Mouse (Mus musculus) heart, embryonic 12.5 days (tissue): ENCODE measurements around the gene Morn1. TPM values are rescaled to one million over a fixed set of nuclear protein-coding genes. Genes with fewer than 3 reads are reported as not detected.

Source experiments
- ATAC-seq: fragments of 200-750 bp; cut with Nextera tagmentation; 2 replicates; pipeline ENCODE4 v1.8.0; 2017; ENCODE audit warnings: moderate TSS enrichment, moderate library complexity; ENCODE audit not compliant: insufficient number of reproducible peaks, low FRiP score
- H3K27ac ChIP-seq: fragments of 300-500 bp; sonication (generic); 2 replicates; pipeline ENCODE4 v1.5.1; 2016; ENCODE audit warnings: mild to moderate bottlenecking, moderate library complexity; ENCODE audit not compliant: poor library complexity, severe bottlenecking
- H3K27me3 ChIP-seq: fragments of 300-500 bp; sonication (generic); replicated peaks from 2 replicates; pipeline ENCODE4 v1.6.1; 2016; ENCODE audit warnings: mild to moderate bottlenecking, moderate library complexity
- H3K36me3 ChIP-seq: fragments of 300-500 bp; sonication (generic); 2 replicates; pipeline ENCODE4 v1.6.1; 2016; ENCODE audit warnings: mild to moderate bottlenecking, moderate library complexity
- H3K4me1 ChIP-seq: fragments of 300-500 bp; sonication (generic); replicated peaks from 2 replicates; pipeline ENCODE4 v1.6.1; 2016; ENCODE audit warnings: mild to moderate bottlenecking
- H3K4me2 ChIP-seq: fragments of 300-500 bp; sonication (generic); 2 replicates; pipeline ENCODE4 v1.6.1; 2016; ENCODE audit warnings: mild to moderate bottlenecking, moderate library complexity
- H3K4me3 ChIP-seq: fragments of 300-500 bp; sonication (generic); 2 replicates; pipeline ENCODE4 v1.5.1; 2016; ENCODE audit warnings: mild to moderate bottlenecking
- H3K9ac ChIP-seq: fragments of 300-500 bp; sonication (generic); 2 replicates; pipeline ENCODE4 v1.6.1; 2016; ENCODE audit warnings: mild to moderate bottlenecking, moderate library complexity
- H3K9me3 ChIP-seq: fragments of 300-500 bp; sonication (generic); replicated peaks from 2 replicates; pipeline ENCODE4 v1.6.1; 2016; ENCODE audit warnings: mild to moderate bottlenecking, moderate library complexity
- WGBS: fragments of 180-500 bp; shearing (Covaris S2); methylation state at CpG from one replicate; pipeline ENCODE4 v1.1.7; 2016; 5-methylcytosine and 5-hydroxymethylcytosine counted together
- polyA plus RNA-seq: library from polyadenylated mRNA; unstranded; fragments of >200 nt; fragmentation: Nextera tagmentation; extraction: Ambion mirVana; gene quantifications from 2 replicates; pipeline ENCODE4 v1.2.1, GENCODE M21; 2016

Gene Morn1
- polyA plus RNA-seq, 1 experiment from 2014 or later = 3.1 TPM

- no peak overlapping the region for H3K4me3 ChIP-seq
- no peaks in the 10 kb centered on the region for H3K27me3 ChIP-seq
- no peak overlapping the region for H3K4me2 ChIP-seq
- no peak overlapping the region for H3K27ac ChIP-seq
- H3K9me3 ChIP-seq = no peaks in the 10 kb centered on the region
- H3K36me3 ChIP-seq = peaks cover 71% of the 10 kb centered on the region
- ATAC-seq = no peak
- 92% methylated on average over 6 of the region's 6 CpGs for WGBS
- H3K4me1 ChIP-seq = peaks cover 27% of the 10 kb centered on the region
- H3K9ac ChIP-seq = no peak overlapping the region
These were observed 6.7 kb upstream of the Morn1 start for GRCm38 (mm10) chr4:155079666-155080065.

GRCm38 (mm10) chr4:155083553-155083952, 2.8 kb upstream of the Morn1 start:
- Histone ChIP-seq H3K4me3 (no peak overlapping the region), H3K27me3 (no peaks in the 10 kb centered on the region), H3K9me3 (no peaks in the 10 kb centered on the region), H3K27ac (no peak overlapping the region), H3K4me2 (no peak overlapping the region), H3K4me1 (peaks cover 43% of the 10 kb centered on the region), H3K9ac (no peak overlapping the region), H3K36me3 (peaks cover 34% of the 10 kb centered on the region)
- 79% methylated on average over 4 of the region's 4 CpGs for WGBS
- no peak for ATAC-seq

- H3K4me2 ChIP-seq = peak overlapping the region; percentile 93
- 0 out of 2 replicates have a peak overlapping the region, but pooled peaks have one; percentile 96 for H3K9ac ChIP-seq
- no peak overlapping the region for H3K27ac ChIP-seq
- 86% methylated on average over 7 of the region's 7 CpGs for WGBS
- H3K36me3 ChIP-seq = peaks cover 33% of the 10 kb centered on the region
- H3K27me3 ChIP-seq = no peaks in the 10 kb centered on the region
- H3K4me1 ChIP-seq = peaks cover 43% of the 10 kb centered on the region
- no peak overlapping the region for H3K4me3 ChIP-seq
- no peak for ATAC-seq
- H3K9me3 ChIP-seq = no peaks in the 10 kb centered on the region
These were observed 2.0 kb upstream of the Morn1 start for GRCm38 (mm10) chr4:155084351-155084750.

- peak; percentile 79; the same call in 1 of the 2 replicates for ATAC-seq
- peaks cover 43% of the 10 kb centered on the region for H3K4me1 ChIP-seq
These were observed 920 bp upstream of the Morn1 start for GRCm38 (mm10) chr4:155085206-155086107.

GRCm38 (mm10) chr4:155089241-155089640, 2.9 kb downstream of the Morn1 start:
- whole genome bisulfite sequencing = 86% methylated on average over 5 of the region's 5 CpGs
- no peaks in the 10 kb centered on the region for H3K9me3 ChIP-seq
- no peak overlapping the region for H3K9ac ChIP-seq
- H3K36me3 ChIP-seq = peaks cover 13% of the 10 kb centered on the region; the same call in 1 of the 2 replicates
- H3K4me3 ChIP-seq = no peak overlapping the region
- no peaks in the 10 kb centered on the region for H3K27me3 ChIP-seq
- no peak overlapping the region for H3K27ac ChIP-seq
- H3K4me1 ChIP-seq = peaks cover 20% of the 10 kb centered on the region
- H3K4me2 ChIP-seq = no peak overlapping the region
- no peak for ATAC-seq

More at GRCm38 (mm10) chr4:155085206-155086107, 920 bp upstream of the Morn1 start:
- peak overlapping the region; percentile 93 for H3K4me2 ChIP-seq
- no peaks in the 10 kb centered on the region for H3K9me3 ChIP-seq
- peak overlapping the region; percentile 88 for H3K4me3 ChIP-seq
- 6% methylated on average over 29 of the region's 35 CpGs for WGBS
- H3K27me3 ChIP-seq = no peaks in the 10 kb centered on the region
- peaks cover 22% of the 10 kb centered on the region for H3K36me3 ChIP-seq
- peak overlapping the region; percentile 94 for H3K27ac ChIP-seq
- H3K9ac ChIP-seq = peak overlapping the region; percentile 96

GRCm38 (mm10) chr4:155090147-155090546, 3.8 kb downstream of the Morn1 start:
- Histone ChIP-seq H3K9ac (no peak overlapping the region), H3K4me1 (peaks cover 11% of the 10 kb centered on the region), H3K36me3 (peaks cover 13% of the 10 kb centered on the region; the same call in 1 of the 2 replicates), H3K4me2 (no peak overlapping the region), H3K4me3 (no peak overlapping the region), H3K27ac (no peak overlapping the region), H3K9me3 (no peaks in the 10 kb centered on the region), H3K27me3 (no peaks in the 10 kb centered on the region)
- WGBS = 89% methylated on average over 4 of the region's 4 CpGs
- ATAC-seq = no peak

- Histone ChIP-seq H3K4me3 (no peak overlapping the region), H3K9me3 (no peaks in the 10 kb centered on the region), H3K9ac (no peak overlapping the region), H3K27ac (no peak overlapping the region), H3K36me3 (peaks cover 13% of the 10 kb centered on the region; the same call in 1 of the 2 replicates), H3K27me3 (no peaks in the 10 kb centered on the region), H3K4me2 (no peak overlapping the region), H3K4me1 (peaks cover 11% of the 10 kb centered on the region)
- ATAC-seq = no peak
- 89% methylated on average over 13 of the region's 13 CpGs for WGBS
These were observed 4.5 kb downstream of the Morn1 start for GRCm38 (mm10) chr4:155090688-155091449.

- Histone ChIP-seq H3K9ac (no peak overlapping the region), H3K27me3 (no peaks in the 10 kb centered on the region), H3K27ac (no peak overlapping the region), H3K9me3 (no peaks in the 10 kb centered on the region), H3K4me2 (no peak overlapping the region), H3K4me3 (no peak overlapping the region), H3K36me3 (peaks cover 13% of the 10 kb centered on the region; the same call in 1 of the 2 replicates), H3K4me1 (peaks cover 10% of the 10 kb centered on the region)
- 88% methylated on average over 19 of the region's 19 CpGs for WGBS
- no peak for ATAC-seq
These were observed 6.5 kb downstream of the Morn1 start for GRCm38 (mm10) chr4:155092718-155093430.

GRCm38 (mm10) chr4:155093431-155094149, 7.2 kb downstream of the Morn1 start:
- no peaks in the 10 kb centered on the region for H3K27me3 ChIP-seq
- no peak overlapping the region for H3K4me2 ChIP-seq
- no peak overlapping the region for H3K27ac ChIP-seq
- H3K36me3 ChIP-seq = peaks cover 13% of the 10 kb centered on the region; the same call in 1 of the 2 replicates
- 73% methylated on average over 7 of the region's 7 CpGs for WGBS
- no peak overlapping the region for H3K4me3 ChIP-seq
- ATAC-seq = no peak
- H3K9ac ChIP-seq = 0 out of 2 replicates have a peak overlapping the region, but pooled peaks have one; percentile 2
- peaks cover 13% of the 10 kb centered on the region for H3K4me1 ChIP-seq
- H3K9me3 ChIP-seq = no peaks in the 10 kb centered on the region

GRCm38 (mm10) chr4:155094565-155094964, 8.2 kb downstream of the Morn1 start:
- Histone ChIP-seq H3K9me3 (no peaks in the 10 kb centered on the region), H3K4me1 (peaks cover 20% of the 10 kb centered on the region), H3K9ac (no peak overlapping the region), H3K27me3 (no peaks in the 10 kb centered on the region), H3K4me3 (no peak overlapping the region), H3K4me2 (no peak overlapping the region), H3K27ac (no peak overlapping the region), H3K36me3 (0 out of 2 replicates have a peak, but pooled peaks cover 9% of the 10 kb centered on the region)
- ATAC-seq = no peak
- 64% methylated on average over 3 of the region's 3 CpGs for WGBS
